Mouse (Mus musculus) MEL (cell line): ENCODE measurements around the gene Pou3f1. TPM values are rescaled to one million over a fixed set of nuclear protein-coding genes. Genes with fewer than 3 reads are reported as not detected.

Source experiments
- DNase-seq: peaks from one replicate; pipeline ENCODE4 v3.0.0; 2011; ENCODE audit warnings: low read depth, low spot score
- H3K27ac ChIP-seq: 2 replicates; pipeline ENCODE4 v1.5.1; 2012; ENCODE audit warnings: low read depth, mild to moderate bottlenecking, control low read depth, low read length, moderate library complexity; ENCODE audit not compliant: control insufficient read depth
- H3K27me3 ChIP-seq, 2 experiments: fragments of 150-350 bp in 1 of 2; sonication (generic) in 1 of 2; 2 replicates each; pipeline ENCODE4 v1.6.1; 2012; ENCODE audit warnings: low read length in 2 of 2, mild to moderate bottlenecking in 2 of 2, improper control_type of control experiment in 1 of 2, moderate library complexity in 1 of 2; ENCODE audit not compliant: insufficient read depth in 2 of 2, control insufficient read depth in 1 of 2
- H3K36me3 ChIP-seq, 2 experiments: 2 replicates each; pipeline ENCODE4 v1.6.1; 2012 to 2014; ENCODE audit warnings: low read length in 2 of 2, improper control_type of control experiment in 1 of 2, inconsistent platforms in 1 of 2, mild to moderate bottlenecking in 1 of 2; ENCODE audit not compliant: insufficient read depth in 2 of 2, control insufficient read depth in 1 of 2
- H3K4me1 ChIP-seq, 2 experiments: fragments of 150-350 bp in 1 of 2; sonication (generic) in 1 of 2; 2 replicates each; pipeline ENCODE4 v1.6.1; 2012; ENCODE audit warnings: low read length in 2 of 2, improper control_type of control experiment in 1 of 2, mild to moderate bottlenecking in 1 of 2; ENCODE audit not compliant: insufficient read depth in 2 of 2, control insufficient read depth in 1 of 2
- H3K4me3 ChIP-seq, 2 experiments: fragments of 150-350 bp in 1 of 2; sonication (generic) in 1 of 2; 2 replicates each; pipeline ENCODE4 v1.5.1; 2012; ENCODE audit warnings: low read depth in 2 of 2, low read length in 2 of 2, mild to moderate bottlenecking in 2 of 2, moderate library complexity in 2 of 2, control low read depth in 1 of 2, improper control_type of control experiment in 1 of 2; ENCODE audit not compliant: control insufficient read depth in 1 of 2, insufficient read depth in 1 of 2
- H3K79me2 ChIP-seq: 2 replicates; pipeline ENCODE4 v1.6.1; 2012; ENCODE audit warnings: mild to moderate bottlenecking, low read length, moderate library complexity; ENCODE audit not compliant: control insufficient read depth, poor library complexity, insufficient read depth
- H3K9ac ChIP-seq: 2 replicates; pipeline ENCODE4 v1.6.1; 2012; ENCODE audit warnings: low read depth, mild to moderate bottlenecking, control low read depth, low read length, moderate library complexity; ENCODE audit not compliant: control insufficient read depth, poor library complexity, severe bottlenecking
- H3K9me3 ChIP-seq: fragments of 150-350 bp; sonication (generic); replicated peaks from 2 replicates; pipeline ENCODE4 v1.6.1; 2012; ENCODE audit warnings: mild to moderate bottlenecking, low read length, improper control_type of control experiment, moderate library complexity; ENCODE audit not compliant: insufficient read depth
- CHD2 ChIP-seq: IDR thresholded peaks from 2 replicates; pipeline ENCODE4 v1.6.1; 2011; ENCODE audit warnings: low read length, improper control_type of control experiment
- ELF1 ChIP-seq: IDR thresholded peaks from 2 replicates; pipeline ENCODE4 v1.6.1; 2014; ENCODE audit warnings: low read depth, mild to moderate bottlenecking, inconsistent platforms, low read length, improper control_type of control experiment, moderate library complexity
- EP300 ChIP-seq, 2 experiments: IDR thresholded peaks; 2 replicates each; pipeline ENCODE4 v1.6.1; 2011; ENCODE audit warnings: improper control_type of control experiment in 2 of 2, low read length in 2 of 2, low read depth in 1 of 2, mild to moderate bottlenecking in 1 of 2
- GABPA ChIP-seq: IDR thresholded peaks from 2 replicates; pipeline ENCODE4 v1.6.1; 2012; ENCODE audit warnings: low read depth, mild to moderate bottlenecking, inconsistent platforms, low read length, improper control_type of control experiment, moderate library complexity
- JUND ChIP-seq: IDR thresholded peaks from 2 replicates; pipeline ENCODE4 v1.6.1; 2011; ENCODE audit warnings: low read depth, mild to moderate bottlenecking, improper control_type of control experiment, low read length
- KAT2A ChIP-seq: conservative IDR thresholded peaks from 2 replicates; pipeline ENCODE4 v1.6.1; 2012; ENCODE audit warnings: low read depth, low read length, improper control_type of control experiment, inconsistent platforms
- MAFK ChIP-seq: IDR thresholded peaks from 2 replicates; pipeline ENCODE4 v1.6.1; 2011; ENCODE audit warnings: low read depth, mild to moderate bottlenecking, low read length, improper control_type of control experiment, borderline replicate concordance
- MAX ChIP-seq: IDR thresholded peaks from 2 replicates; pipeline ENCODE4 v1.6.1; 2011; ENCODE audit warnings: low read length, improper control_type of control experiment
- MAZ ChIP-seq: IDR thresholded peaks from 2 replicates; pipeline ENCODE4 v1.6.1; 2012; ENCODE audit warnings: low read depth, mild to moderate bottlenecking, inconsistent platforms, low read length, improper control_type of control experiment
- MEF2A ChIP-seq: IDR thresholded peaks from 2 replicates; pipeline ENCODE4 v1.6.1; 2014; ENCODE audit warnings: low read depth, mild to moderate bottlenecking, inconsistent platforms, low read length, improper control_type of control experiment; ENCODE audit not compliant: poor library complexity, insufficient replicate concordance, severe bottlenecking; ENCODE audit errors: extremely low read depth
- MYB ChIP-seq: IDR thresholded peaks from 2 replicates; pipeline ENCODE4 v1.6.1; 2011; ENCODE audit warnings: mild to moderate bottlenecking, low read depth, low read length, improper control_type of control experiment
- MYC ChIP-seq: IDR thresholded peaks from 2 replicates; pipeline ENCODE4 v1.6.1; 2011; ENCODE audit warnings: low read depth, mild to moderate bottlenecking, low read length, improper control_type of control experiment, moderate library complexity
- NELFE ChIP-seq: IDR thresholded peaks from 2 replicates; pipeline ENCODE4 v1.6.1; 2011; ENCODE audit warnings: low read depth, low read length, improper control_type of control experiment
- POLR2A ChIP-seq, 2 experiments: IDR thresholded peaks; 2 replicates each; pipeline ENCODE4 v1.6.1; 2011 to 2012; ENCODE audit warnings: low read length in 2 of 2, mild to moderate bottlenecking in 2 of 2, control low read depth in 1 of 2, improper control_type of control experiment in 1 of 2, low read depth in 1 of 2, moderate library complexity in 1 of 2; ENCODE audit not compliant: control insufficient read depth in 1 of 2, insufficient read depth in 1 of 2, poor library complexity in 1 of 2
- POLR2AphosphoS2 ChIP-seq: IDR thresholded peaks from 2 replicates; pipeline ENCODE4 v1.6.1; 2011; ENCODE audit warnings: low read length, improper control_type of control experiment
- POLR2AphosphoS5 ChIP-seq: IDR thresholded peaks from 2 replicates; pipeline ENCODE4 v1.6.1; 2012; ENCODE audit warnings: low read depth, borderline replicate concordance, mild to moderate bottlenecking, inconsistent platforms, low read length, moderate library complexity, mixed read lengths
- RCOR1 ChIP-seq: IDR thresholded peaks from 2 replicates; pipeline ENCODE4 v1.6.1; 2012; ENCODE audit warnings: low read depth, mild to moderate bottlenecking, inconsistent platforms, low read length, improper control_type of control experiment
- SMC3 ChIP-seq: IDR thresholded peaks from 2 replicates; pipeline ENCODE4 v1.6.1; 2011; ENCODE audit warnings: low read depth, low read length, improper control_type of control experiment
- TBP ChIP-seq: IDR thresholded peaks from 2 replicates; pipeline ENCODE4 v1.8.0; 2011; ENCODE audit warnings: low read depth, low read length, improper control_type of control experiment
- TCF12 ChIP-seq: IDR thresholded peaks from 2 replicates; pipeline ENCODE4 v1.6.1; 2014; ENCODE audit warnings: low read depth, mild to moderate bottlenecking, inconsistent platforms, low read length, improper control_type of control experiment, moderate library complexity
- USF2 ChIP-seq, 2 experiments: IDR thresholded peaks; 2 replicates each; pipeline ENCODE4 v1.6.1; 2011 to 2012; ENCODE audit warnings: improper control_type of control experiment in 2 of 2, low read length in 2 of 2, borderline replicate concordance in 1 of 2, inconsistent platforms in 1 of 2, low read depth in 1 of 2, mild to moderate bottlenecking in 1 of 2; ENCODE audit not compliant: insufficient read depth in 1 of 2
- ZC3H11A ChIP-seq: IDR thresholded peaks from 2 replicates; pipeline ENCODE4 v1.6.1; 2012; ENCODE audit warnings: low read depth, mild to moderate bottlenecking, inconsistent platforms, low read length, improper control_type of control experiment
- ZKSCAN1 ChIP-seq: IDR thresholded peaks from 2 replicates; pipeline ENCODE4 v1.6.1; 2012; ENCODE audit warnings: low read depth, mild to moderate bottlenecking, inconsistent platforms, low read length, improper control_type of control experiment, moderate library complexity
- ZMIZ1 ChIP-seq: IDR thresholded peaks from 2 replicates; pipeline ENCODE4 v1.6.1; 2012; ENCODE audit warnings: low read depth, mild to moderate bottlenecking, inconsistent platforms, low read length, improper control_type of control experiment, moderate library complexity
- polyA plus RNA-seq, 2 experiments: library from polyadenylated mRNA; stranded (reverse) in 1 of 2; unstranded in 1 of 2; fragments of >175 nt in 1 of 2; fragments of >200 nt in 1 of 2; gene quantifications; 2 replicates each; pipeline versions ENCODE4 v1.2.1 to v1.2.4; 2012; ENCODE audit warnings: low replicate concordance in 2 of 2, low read depth in 1 of 2; ENCODE audit not compliant: insufficient read length in 2 of 2, insufficient read depth in 1 of 2, missing spikeins in 1 of 2
- total RNA-seq: library from RNA; depleted of rRNA; stranded (reverse); fragments of 300-350 nt; gene quantifications from 2 replicates; pipeline ENCODE4 v1.2.3, GENCODE M21; 2012

Gene Pou3f1
- total and polyA plus RNA-seq, 3 experiments = not detected

DNA sequence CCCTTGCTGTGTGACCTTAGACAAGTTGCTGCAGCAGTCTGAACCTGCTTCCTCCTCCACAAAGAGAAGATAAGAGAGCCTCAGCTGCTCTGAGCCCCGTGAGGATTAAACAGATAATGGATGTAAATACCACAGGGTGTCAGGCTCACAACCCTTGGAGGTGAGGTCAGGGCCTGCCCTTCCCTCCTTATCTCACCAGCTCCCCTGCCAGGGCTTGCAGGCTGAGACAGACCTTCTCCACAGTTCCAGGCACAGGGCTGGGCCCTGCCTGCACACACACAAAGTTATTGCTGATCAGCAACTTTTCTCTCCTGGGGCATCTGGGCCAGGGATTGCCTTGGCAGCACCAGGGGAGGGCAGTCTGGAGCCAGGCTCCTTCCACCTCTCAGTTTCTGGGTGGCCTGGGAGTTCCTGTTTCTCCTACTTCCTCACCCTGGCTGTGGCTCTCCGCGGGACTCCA is 11.6 kb upstream of the Pou3f1 start (continued):
- peak; percentile 66 to 81 for TF ChIP-seq EP300 (IDR thresholded peaks at IDR 0.05; ENCODE audit: low read depth in 1 of 2, low read length in 2 of 2)
- no peak for TF ChIP-seq JUND
- TF ChIP-seq MYC = no peak
- peak; percentile 79 for TF ChIP-seq TCF12
- TF ChIP-seq SMC3 = no peak; the same call in 1 of the 2 replicates
- no peak for TF ChIP-seq POLR2AphosphoS5
- TF ChIP-seq MAX = no peak
- TF ChIP-seq MYB = no peak

DNA sequence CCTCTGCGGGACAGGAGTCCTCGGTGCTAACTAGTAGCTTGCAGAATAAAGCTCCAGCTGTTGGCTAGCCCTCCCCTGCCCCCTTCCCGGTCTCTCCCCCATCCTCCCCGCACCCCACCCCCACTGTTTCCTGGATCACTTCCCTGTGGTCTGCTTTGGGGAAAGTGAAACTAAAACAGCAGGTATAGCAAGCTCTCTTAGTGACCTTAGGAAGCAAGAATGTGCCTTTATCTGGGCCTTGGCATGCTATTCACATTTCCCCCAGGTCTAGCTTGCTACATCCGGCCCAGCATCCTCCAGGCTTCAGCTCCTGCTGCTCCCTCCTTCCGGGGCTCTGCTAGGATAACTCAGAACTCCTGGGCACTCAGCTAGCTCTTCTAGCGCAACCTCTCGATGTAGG is 10.0 kb upstream of the Pou3f1 start:
- H3K27me3 ChIP-seq = no peaks in the 10 kb centered on the region
- H3K9ac ChIP-seq = no peak overlapping the region
- H3K27ac ChIP-seq = no peak overlapping the region

DNA sequence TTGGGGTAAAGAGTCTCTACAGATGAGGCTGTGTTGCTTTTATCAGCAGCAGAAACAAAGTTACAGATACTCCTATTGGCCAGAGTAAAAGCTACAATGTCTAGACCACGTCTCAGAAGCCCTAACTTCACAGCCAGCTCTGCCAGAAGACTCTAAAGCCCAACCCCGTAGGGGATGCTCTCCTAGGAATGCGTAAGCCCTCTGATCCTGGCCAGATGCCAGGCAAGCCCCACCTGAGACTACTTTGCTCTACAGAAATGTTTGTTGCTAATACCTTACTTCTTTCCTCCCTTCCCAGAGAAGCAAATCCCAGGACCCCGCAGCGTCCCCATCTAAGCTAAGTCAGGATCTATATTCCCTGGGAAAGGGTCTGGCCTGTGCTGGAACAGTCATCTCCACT is 8.7 kb upstream of the Pou3f1 start:
- H3K27ac ChIP-seq = no peak overlapping the region
- no peak overlapping the region for H3K9ac ChIP-seq
- H3K36me3 ChIP-seq = peaks cover 0 to 9% of the 10 kb centered on the region in 2 experiments; a peak in 2 of 4 replicates
- H3K4me3 ChIP-seq = no peak overlapping the region
- no peaks in the 10 kb centered on the region for H3K9me3 ChIP-seq
- H3K27me3 ChIP-seq = no peaks in the 10 kb centered on the region
- TF ChIP-seq NELFE (no peak), POLR2A (IDR thresholded peaks at IDR 0.05; ENCODE audit: control insufficient read depth in 1 of 2, insufficient read depth in 1 of 2, low read depth in 1 of 2, low read length in 2 of 2, poor library complexity in 1 of 2) (no peak), RCOR1 (no peak), TBP (no peak), SMC3 (no peak), MEF2A (no peak), KAT2A (no peak), ZKSCAN1 (no peak)
- TF ChIP-seq, all 39 proteins: peak for 0
- DNase-seq = no peak
- no peaks in the 10 kb centered on the region for H3K79me2 ChIP-seq
- peaks cover 0 to 13% of the 10 kb centered on the region in 2 experiments; a peak in 1 of 4 replicates for H3K4me1 ChIP-seq

More for the DNA sequence above, 10.0 kb upstream of the Pou3f1 start:
- Histone ChIP-seq H3K79me2 (no peaks in the 10 kb centered on the region), H3K36me3 (peaks cover 0 to 9% of the 10 kb centered on the region in 2 experiments; a peak in 2 of 4 replicates), H3K4me1 (peaks cover 0 to 13% of the 10 kb centered on the region in 2 experiments; a peak in 1 of 4 replicates), H3K9me3 (no peaks in the 10 kb centered on the region), H3K4me3 (no peak overlapping the region)
- DNase-seq = no peak
- TF ChIP-seq MAFK (no peak), POLR2AphosphoS2 (no peak), ZC3H11A (no peak), CHD2 (no peak), TCF12 (no peak), ZMIZ1 (no peak), GABPA (no peak), MAZ (no peak), MYC (no peak), MYB (no peak), RCOR1 (no peak), USF2 (IDR thresholded peaks at IDR 0.05; ENCODE audit: borderline replicate concordance in 1 of 2, insufficient read depth in 1 of 2, low read depth in 1 of 2, low read length in 2 of 2) (no peak), JUND (no peak), ZKSCAN1 (no peak), ELF1 (no peak), POLR2AphosphoS5 (no peak), MAX (no peak)
